Mouse (Mus musculus): ENCODE results near the gene Celsr3.
A peak's percentile ranks its signal among the peaks of the same experiment; 100 is the strongest.

Gene Celsr3

GRCm38 (mm10) chr9:108854241-108854696, 28.1 kb downstream of the Celsr3 start:
- peak; percentile 95 for DNase-seq (ENCODE audit: low read depth, low spot score)

- DNase-seq (ENCODE audit: low read depth, low spot score), result no peak
Measured at GRCm38 (mm10) chr9:108855335-108855734, 29.2 kb downstream of the Celsr3 start.

GRCm38 (mm10) chr9:108858792-108859527, 32.8 kb downstream of the Celsr3 start:
- DNase-seq (ENCODE audit: low read depth, low spot score), result no peak

Measured in A20 (cell line).